Mouse (Mus musculus) CD4-positive, CD25-positive, alpha-beta regulatory T cell, adult 2 months (primary cell): Measurements from ENCODE around the gene Mrpl38.
"Not testable (repeated sequence)": the region's sequence is repeated elsewhere in the genome, so short reads cannot be mapped to it uniquely, and the experiment has no call there.

ENCODE experiments used
- DNase-seq: peaks from one replicate; pipeline ENCODE4 v3.0.0-alpha.2; 2012; ENCODE audit warnings: low read depth, low spot score

Gene Mrpl38

DNA sequence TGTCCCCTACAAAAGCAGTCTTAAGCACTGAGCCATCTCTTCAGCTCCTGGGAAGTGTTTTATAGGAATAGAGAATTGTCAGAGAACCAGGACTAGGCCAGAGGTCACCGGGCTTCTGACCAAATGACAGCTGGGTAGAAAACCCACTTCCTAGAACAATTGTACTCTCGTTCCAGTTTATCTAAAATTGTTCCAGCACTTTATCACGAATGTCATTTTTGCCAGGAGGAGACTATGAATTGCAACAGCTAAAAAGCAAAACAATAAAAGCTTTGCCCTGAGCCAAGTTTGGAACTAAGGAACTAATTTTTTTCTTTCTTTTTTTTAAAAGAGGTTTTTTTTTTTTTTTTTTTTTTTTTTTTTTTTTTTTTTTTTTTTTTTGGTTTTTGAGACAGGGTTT is 43.1 kb downstream of the Mrpl38 start:
- no peak for DNase-seq

DNA sequence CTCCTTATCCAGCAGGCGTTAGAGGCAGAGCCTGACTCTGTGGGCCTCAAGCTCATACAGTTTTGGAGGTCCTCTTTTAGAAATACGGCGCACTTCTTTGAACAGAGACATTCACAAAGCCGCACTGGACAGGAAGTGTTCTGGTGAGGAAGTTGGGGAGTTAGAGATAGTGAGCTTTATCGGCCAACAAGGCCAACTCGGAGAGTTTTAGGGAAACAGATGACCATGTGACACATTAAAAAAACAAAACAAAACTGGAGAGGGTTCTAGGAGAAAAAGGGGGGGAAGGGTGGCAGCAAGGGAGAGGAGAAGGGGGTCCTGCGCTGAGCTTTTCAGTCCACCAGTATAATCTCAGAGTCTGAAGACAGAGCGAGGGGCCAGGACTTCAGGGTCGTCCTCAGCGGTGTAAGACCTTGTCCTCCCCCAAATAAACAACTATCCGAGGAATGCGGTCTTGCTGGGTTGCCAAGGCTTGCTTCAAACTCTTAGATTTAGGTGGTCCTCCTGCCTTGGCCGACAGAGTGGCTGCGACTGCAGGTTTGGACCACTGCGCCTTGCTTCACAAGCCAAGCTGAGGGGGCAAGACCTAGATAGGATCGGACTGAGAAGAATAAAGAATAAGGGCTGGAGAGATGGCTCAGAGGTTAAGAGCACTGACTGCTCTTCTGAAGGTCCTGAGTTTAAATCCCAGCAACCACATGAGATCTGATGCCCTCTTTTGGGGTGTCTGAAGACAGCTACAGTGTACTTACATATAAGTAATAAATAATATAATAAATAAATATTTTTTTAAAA is 44.7 kb downstream of the Mrpl38 start:
- no peak for DNase-seq

DNA sequence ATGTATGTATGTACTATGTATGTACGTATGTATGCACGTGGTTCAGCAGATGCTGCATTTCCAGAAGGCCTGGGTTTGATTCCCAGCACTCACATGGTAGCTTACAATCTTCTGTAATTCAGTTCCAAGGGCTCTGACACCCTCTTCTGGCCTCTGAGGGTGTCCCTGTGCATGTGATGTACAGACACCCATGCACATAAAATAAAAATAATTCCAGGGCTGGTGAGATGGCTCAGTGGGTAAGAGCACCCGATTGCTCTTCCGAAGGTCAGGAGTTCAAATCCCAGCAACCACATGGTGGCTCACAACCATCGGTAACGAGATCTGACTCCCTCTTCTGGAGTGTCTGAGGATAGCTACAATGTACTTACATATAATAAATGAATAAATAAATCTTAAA is 45.7 kb downstream of the Mrpl38 start:
- DNase-seq: not testable (repeated sequence)

DNA sequence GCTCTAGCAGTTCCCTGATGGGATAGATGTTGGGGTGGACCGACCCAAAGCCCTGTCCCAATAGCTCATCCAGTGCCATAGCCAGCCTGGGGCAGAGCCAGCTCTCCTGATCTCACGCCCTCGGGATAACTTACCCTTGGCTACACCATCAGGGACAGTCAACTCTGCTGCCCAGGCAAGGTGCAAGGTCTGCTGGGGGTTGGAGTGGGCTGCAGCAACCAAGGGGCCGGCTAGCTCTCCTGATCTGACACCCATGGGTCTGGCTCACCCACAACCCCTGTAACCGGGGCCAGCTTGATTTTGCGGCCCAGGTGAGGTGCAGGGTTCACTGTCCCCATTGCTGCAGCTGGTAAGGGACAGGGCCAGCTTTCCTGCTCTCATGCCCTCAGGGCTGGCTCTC is 47.1 kb downstream of the Mrpl38 start:
- DNase-seq: no peak

DNA sequence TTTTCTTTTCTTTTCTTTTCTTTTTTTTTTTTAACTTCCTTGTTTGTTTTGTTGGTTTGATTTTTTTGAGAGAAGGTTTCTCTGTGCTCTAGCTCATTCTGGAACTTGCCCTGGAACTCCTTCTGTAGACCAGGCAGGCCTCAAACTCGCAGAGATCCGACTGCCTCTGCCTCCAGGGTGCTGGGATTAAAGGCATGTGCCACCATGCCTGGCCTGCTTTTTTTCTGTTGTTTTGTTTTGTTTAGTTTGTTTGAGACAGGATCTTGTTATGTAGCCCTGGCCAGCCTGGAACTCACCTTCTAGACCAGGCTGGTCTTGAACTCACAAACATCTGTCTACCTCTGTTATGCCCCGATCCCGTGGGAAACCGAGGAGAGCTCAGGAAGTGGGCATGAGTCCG is 49.1 kb downstream of the Mrpl38 start:
- DNase-seq: no peak

DNA sequence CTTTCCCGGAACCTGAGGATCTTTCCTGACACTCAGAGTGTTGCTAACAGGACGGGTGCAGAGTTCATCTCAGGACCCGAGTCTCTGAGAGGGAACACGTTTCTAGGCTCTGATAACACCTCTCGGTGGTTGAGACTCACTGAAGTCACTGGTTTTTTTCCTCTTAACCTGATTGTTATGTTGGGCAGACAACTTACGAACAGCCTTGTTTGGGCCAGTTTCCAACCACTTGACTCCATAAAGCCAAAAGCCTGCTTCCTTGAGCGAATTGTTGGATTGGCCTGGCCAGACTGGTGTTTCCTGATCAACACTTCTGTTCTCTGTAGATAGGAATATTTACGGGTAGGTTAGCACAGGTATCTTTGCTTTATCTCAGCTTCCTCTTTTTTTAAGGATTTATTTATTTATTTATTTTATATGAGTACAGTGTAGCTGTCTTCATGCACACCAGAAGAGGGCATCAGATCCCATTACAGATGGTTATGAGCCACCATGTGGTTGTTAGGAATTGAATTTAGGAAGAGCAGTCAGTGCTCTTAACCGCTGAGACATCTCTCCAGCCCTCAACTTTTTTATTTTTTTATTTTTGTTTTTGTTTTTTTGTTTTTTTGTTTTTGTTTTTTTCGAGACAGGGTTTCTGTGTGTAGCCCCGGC is 49.8 kb downstream of the Mrpl38 start:
- no peak for DNase-seq

DNA sequence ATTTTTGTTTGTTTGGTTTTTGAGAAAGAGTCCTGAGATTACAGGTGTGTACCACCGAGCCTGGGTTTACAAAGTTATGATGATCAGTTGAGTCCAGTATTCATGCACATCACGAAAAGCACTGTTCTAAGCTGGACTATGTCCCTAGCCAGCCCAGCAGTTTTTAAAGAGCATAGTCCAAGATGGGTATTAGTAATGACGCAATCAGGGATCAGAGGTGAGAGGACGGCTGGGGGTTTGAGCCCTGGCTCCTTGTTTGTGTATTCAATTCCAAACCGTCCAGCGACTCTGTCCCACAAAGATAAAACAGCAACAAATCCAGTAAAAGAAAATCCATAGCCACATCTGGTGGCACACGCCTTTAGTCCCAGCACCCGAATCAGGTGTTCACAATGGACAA is 50.5 kb downstream of the Mrpl38 start:
- no peak for DNase-seq

DNA sequence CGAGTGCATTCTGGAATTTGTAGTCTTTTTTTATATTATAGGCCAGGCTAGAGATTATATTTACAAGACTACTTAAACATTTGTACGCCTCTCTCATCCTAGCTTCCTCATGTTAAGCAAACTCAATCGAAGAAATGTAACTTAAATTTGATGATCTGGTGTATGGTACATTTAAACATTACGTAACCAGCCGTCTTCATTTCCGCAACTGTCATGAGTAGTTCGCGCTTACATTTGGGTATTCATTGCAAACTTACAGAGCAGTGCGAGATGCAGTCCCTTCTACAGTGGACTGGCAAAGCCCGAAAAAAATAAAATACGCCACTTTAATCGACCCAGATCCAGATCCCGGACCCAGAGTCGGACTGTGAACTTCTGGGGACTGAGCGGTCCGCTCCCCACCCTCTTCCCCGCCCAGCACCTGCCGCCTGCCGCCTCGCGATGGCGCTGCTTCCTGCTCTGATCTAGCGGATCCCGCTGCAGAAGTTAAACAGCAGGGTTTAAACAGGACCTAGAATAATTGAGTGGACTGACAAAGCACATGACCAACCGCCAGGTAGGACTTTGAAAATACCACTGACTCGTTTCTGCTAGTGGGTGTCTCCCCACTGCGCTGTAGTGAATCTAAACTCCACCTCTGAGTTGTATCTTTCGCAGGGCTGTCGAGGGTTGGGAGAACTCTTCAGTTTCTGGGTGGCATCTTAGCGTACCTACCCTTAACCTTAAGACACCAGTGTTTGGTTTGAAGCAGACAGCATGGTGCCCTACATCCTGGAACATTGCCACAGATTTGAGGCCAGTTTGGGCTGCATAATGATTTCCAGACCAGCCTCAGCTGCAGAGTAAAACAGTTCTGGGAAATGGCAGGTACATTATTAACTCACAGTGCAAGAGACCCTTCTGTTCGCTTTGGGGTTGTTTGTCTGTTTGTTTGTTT is 51.2 kb downstream of the Mrpl38 start:
- DNase-seq: peak; percentile 92

DNA sequence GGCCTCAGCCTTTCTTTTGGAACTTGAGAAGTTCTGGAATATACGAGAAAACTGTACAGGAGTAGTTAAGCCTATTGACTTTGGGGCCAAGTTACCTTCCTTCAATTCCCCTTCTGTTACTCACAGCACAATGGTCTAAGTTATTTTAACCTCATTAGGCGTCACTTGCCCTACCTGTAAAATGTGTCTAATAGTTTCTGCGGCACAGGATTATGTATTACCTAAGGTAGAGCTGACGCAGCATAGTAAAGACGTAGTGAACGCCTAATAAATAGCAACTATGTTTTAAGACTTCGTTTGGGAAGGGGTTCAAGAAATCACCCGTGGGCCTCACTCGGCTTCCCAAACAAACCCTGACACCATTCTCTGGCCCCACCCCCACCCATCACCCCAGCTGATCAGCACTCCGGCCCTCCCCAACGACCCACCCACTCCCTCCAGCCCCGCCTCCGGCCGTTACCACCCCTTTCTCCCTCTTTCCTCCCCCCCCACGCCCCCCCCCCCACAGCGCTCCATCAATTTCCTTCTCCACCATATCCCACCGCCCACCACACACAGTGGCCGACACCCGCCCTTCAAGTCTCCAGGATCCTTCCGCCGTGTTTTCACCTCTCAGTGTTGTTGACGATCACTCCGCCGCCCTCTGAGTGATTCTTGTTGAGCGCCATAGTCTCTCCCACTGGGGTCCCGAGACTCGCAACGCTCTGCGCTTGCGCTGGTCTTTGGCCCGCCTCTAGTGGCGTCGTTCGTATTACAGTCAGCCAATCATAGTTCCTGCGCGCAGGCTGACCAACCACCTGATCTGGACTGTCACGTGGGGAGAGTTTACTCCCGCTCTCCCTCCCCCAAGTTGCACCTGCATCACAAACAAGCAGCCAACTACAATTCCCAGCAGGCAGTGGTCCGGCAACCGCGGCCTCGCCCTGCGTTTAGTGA is 52.1 kb downstream of the Mrpl38 start, which contains the start of gene Wbp2:
TSS of gene Wbp2 (minus strand) at position 738 of the 936 bp plus-strand sequence.
- peak; percentile 99 for DNase-seq

DNA sequence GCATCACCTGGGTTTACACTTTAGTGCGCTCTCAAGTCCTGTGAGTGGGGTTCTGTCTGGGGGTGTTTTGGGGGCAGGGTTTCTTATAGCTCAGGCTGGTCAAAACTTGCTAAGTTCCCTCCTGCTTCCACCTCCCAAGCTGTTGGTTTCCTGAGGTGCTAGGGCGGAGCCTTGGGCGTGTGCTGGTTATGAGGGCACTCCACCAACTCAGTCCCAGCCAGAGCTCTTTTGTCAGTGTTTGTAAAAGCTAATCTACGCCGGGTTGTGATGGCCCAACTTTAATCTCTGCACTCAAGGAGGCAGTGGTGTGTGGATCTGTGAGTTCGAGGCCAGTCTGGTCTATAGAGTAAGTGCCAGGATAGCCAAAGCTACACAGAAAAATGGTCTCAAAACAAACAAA is 54.5 kb downstream of the Mrpl38 start:
- no peak for DNase-seq

DNA sequence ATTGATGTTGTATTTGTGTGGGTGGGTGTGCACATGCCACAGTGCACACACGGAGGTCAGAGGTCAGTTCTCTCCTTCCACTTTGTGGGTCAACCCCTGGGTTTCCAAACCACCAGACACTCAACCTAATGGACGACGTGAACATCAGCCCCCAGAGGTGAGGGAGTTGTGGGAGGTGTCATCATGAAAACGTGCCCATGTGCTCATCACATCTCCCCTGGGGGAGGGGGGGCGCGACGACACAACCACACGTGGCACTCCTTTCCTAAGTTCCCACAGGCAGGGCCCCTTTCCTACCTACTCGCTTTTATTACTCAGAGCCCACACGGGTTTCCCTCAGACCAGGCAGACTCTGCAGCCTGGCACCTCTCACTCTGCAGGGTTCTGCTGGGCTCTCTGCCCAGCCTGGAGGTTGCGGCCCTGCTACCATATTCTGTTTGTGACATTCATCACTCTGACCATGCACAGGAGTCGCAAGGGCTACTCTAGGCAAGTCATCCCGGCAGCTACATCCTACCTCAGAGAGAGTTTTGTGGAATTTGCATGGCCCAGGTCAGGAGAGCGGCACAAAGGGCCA is 55.5 kb downstream of the Mrpl38 start:
- no peak for DNase-seq
